Mouse (Mus musculus): ENCODE measurements around the gene Adamtsl2.
A peak's percentile ranks its signal among the peaks of the same experiment; 100 is the strongest.

Gene Adamtsl2

DNA sequence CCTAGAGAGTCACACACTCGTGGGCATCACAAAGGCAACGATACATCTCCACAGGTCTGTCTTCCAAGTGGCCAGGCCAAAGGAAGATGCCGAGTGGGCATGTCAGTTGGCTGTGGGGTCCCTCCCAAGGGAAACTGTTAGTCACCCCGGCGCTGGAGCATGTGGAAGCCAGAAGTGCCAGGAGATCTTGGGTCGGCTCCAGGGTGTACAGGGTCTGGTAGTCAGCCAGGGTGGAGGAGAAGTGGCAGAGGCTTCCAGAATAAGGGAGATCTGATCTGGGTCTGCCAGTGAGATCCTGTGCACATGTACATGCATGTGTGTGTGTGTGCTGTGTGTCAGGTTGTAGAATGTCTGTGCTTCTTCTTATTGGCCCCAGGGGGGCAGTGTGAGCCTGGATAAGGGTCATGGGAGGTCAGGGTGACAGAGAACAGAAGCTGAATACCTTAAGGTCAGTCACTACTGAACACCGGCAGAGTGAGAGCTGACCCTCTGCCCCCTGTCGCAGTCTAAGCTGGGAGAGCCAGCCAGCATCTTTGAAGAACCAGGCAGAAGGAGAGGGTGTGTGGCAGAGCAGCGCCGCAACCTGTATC is 1.4 kb upstream of the Adamtsl2 start:
- peak; percentile 65 for DNase-seq

DNA sequence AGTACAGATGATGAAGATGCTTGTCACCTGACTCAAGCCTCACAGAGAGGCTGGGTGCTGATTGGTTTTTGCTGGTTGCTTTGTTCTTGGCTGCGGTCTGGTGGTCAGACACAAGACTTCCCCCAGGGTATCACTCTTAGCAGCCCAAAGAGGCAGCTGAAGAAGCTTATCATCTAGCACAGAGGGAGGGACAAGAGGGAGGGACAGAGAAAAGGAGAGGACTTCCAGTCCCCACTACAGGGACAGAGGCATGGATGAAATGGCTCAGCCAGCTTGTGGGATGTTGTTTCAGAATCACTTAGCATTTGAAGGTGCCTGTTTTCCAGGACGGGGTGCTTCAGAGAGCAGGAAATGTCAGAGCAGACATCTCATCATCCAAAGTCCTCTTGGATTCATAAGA is 867 bp upstream of the Adamtsl2 start:
- peak; percentile 31 for DNase-seq

DNA sequence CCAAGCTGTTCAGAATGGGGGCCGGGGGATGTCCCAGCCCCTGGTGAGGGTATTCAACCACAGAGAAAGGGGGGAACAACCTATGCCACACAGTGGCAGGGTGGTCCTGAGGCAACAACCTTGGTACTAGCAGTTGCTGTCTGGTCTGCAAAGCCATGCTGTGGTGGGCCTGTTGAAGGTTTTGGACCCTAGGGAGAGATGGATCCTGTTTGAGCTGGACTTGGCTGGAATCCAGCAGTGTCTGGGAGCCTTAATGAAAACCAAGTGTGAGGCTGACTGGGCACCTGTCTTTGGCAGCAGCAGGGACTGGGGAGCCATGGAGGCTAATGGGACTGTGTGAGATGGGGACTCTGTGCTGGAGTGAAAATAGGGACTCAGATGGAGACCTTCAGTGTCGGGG is 470 bp downstream of the Adamtsl2 start:
- DNase-seq = no peak

DNA sequence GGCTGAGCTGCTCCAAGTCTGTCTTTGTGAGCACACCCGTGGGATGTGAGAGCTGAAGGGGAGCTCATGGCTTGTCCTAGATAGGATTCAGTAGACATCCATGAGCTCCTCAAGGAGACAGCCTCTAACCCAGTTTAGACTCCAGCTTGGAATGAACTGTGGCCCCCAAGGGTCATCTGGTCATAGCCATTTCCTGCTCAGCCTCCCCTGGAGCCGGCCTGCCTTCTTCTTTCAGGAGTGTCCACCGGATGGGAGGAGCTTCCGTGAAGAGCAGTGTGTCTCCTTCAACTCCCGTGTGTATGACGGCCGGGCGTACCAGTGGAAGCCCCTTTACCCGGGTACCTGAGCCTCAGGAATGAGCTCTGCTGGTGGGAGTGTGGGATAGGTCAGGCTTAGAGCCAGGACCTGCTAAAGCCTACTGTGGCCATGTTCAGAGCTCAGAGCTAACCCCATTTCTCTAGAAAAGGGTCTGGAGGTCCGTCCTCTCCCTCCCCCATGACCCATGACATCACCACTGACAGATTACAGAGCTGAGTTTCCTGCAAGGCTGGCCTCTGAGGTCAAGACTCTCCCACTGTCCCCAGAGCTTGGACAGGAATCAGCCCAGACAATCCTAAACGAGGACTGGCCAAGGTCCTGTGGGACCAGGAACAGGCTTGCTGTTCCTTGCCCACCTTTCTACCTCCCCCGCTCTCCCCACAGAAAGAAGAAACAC is 4.7 kb downstream of the Adamtsl2 start:
- DNase-seq = no peak

DNA sequence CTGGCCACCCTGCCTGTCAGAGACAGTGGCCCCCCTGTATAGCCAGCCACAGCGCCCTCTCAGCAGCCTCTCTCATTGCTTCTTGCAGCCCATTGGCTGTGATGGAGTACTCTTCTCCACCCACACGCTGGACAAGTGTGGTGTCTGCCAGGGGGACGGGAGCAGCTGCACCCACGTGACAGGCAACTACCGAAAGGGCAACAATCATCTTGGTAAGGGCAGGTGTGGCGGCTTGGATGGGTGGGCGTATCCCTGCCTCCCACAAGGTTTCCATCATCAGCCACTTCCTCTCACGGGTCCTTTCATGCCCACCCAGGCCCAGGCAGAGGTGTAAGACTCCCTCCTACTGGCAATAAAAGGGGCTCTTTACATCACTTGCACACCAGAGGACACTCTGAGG is 5.8 kb downstream of the Adamtsl2 start:
- DNase-seq = peak; percentile 71

DNA sequence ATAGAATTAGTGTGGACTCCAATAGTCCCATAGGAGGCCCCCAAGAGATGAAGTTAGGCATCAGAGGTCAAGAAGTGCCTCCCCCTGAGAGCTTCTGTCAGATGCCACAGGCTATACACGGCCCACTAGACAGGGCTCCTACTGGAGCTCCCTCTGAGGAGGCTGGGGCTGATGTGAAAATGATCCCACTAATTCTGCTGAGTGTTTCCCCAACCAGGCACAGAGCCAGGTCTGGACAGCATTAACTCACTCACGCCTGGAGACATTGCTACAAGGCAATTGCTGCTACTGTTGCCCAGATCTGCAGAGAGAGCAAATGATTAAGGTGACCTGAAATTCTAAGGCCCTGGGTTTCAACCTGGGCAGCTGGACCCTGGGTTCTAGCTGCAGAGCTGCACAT is 6.6 kb downstream of the Adamtsl2 start:
- DNase-seq = no peak

DNA sequence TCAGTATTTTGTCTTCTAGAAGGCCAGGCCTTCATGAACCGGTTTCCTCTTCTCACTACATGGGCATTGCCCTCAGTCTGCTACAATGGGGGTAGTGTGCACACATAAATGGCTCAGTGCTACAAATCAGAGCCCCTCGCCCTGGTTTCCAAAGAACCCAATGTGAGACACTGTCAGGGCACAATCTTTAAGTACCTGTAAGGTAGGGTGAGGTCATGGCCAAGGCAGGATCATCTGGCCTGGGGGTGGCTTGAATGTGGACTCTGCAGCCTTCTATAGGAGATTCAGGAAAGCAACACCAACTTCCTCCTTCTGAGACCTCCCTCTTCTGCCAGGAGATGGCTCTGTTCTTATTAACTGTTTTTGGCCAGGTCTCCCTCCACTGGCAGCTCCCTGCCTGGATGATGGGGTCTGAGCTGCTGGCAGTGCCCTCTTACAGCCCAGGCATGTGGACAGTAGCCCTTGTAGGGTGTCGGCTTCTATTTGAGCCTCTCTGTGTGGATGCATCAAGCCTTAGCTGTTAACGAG is 7.4 kb downstream of the Adamtsl2 start:
- DNase-seq = no peak

DNA sequence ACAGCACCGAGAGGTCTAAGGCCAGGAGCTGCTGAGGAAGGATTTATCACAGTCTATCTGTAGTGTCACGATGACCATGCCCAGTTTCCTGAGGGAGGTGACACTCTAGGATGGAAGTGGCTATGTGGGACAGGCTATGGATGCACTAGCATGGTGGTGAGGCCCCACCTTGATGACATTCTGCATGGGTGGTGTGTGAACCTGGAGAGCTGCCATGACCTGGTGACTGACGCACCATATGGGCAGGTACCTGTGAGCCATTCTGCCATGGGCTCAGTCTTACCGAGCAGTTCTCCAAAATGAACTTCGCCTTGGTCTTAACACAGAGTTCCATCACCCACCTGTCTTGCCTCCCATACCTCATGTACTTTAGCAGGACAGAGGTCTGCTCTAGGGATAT is 8.4 kb downstream of the Adamtsl2 start:
- no peak for DNase-seq

DNA sequence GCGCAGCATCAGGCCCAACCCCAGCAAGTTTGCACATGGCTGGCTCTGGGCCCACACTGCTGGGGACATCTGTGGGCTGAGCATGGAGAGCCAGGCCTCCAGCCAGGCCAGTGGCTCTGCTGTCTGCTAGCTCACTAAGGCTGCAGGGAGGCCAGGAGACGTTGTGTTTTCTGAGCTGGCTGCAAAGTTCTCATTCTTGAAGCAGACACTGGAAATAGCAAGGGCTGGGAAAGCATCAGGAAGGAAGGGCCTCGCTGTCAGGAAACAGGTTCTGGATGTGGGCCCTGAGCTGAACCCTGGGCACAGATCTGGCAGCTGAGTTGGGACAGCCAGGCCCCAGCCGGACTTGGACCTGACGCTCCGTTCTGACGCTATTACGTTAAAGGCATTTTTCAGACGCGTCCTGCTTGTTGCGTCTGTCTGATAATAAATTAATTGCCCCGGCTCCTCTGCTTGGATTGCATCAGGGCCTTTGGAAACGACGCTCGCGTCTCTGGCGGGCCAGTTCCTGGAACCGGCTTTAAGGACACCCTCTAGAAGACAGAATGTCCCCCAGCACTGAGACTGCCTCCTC is 9.0 kb downstream of the Adamtsl2 start:
- DNase-seq = no peak

DNA sequence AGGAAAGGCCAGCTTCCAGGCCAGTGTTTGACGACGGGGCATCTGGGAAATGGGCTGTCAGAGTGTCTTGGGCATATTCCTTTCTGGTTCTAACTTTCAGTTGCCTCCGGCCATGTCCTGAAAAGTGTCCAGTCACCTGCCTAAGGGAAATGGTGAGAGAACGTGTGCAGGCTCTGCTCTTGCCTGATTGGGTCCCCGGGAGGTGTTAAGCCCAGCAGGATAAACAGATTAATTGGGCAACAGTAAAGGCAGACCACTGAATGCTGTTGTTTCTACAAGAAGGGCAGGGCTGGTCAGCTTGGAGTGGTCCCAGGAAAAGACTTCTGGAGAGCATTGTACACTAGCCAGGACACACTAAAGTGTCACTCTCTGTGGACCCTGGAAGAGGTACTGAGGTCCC is 9.5 kb downstream of the Adamtsl2 start:
- no peak for DNase-seq

DNA sequence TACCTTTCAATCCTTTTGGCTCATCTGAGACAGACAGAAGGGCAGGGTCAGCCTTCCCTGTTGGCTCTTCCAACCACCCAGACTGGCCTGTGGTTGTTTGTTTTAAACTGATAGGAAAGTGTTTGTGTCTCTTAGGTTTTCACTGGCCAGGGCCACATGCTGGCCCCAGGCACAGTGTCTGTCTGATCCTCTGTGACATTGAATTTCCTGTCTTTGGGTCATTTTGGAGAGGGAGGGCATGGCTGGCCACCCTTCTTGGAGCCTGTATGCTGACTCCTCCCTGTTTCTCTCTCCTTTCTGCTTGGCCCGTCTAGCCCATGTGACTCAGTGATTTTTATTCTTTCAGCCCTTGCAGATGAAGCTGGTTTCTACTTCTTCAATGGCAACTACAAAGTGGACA is 10.1 kb downstream of the Adamtsl2 start:
- DNase-seq = no peak

DNA sequence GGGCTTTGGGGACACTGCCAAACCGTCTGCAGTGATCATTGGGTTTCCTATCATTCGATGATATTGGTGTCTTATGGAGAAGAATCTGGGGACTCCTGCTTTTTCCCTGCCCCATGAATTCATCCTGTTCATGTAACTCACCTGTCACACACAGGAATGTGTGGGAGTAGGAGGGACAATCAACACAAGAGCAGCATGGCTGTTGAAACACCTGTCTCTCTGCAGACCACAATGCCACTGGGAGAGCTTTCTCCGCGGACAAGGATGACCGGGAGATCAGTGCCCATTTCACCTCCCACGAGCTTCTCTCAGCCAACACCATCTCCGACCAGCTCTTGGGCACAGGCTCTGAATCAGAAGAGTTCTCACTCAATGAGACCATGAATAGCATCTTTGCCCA is 16.0 kb downstream of the Adamtsl2 start:
- no peak for DNase-seq

DNA sequence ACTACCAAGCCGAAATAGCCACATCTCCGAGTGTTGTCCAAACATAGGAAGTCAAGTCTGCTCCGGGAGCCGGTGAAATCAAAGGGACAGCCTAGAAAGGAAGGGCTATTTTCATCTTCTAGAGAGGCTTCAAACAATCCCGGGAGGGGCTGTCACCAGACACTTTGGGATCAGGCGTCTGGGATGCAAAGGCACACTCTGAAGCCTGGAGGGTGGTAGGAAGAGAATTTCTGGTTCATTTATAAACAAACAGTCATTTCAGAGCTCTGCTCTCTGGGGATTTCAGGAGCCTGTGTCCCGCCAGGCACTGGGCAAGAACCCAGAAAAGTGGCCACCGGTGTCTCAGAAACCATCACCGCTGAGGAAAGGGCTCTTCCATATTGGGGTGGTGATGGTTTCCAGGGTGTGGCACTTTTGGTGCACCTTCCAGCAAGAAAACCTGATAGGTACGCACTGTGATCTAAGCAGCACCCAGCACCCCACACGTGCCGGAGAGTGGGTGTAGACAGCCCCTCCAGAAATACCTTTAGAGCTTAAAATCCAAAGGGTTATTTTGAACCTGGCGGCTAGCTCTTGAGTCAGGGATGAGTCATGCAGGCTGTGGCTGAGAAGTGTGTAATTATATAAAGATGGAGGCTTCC is 17.3 kb downstream of the Adamtsl2 start:
- DNase-seq = no peak

DNA sequence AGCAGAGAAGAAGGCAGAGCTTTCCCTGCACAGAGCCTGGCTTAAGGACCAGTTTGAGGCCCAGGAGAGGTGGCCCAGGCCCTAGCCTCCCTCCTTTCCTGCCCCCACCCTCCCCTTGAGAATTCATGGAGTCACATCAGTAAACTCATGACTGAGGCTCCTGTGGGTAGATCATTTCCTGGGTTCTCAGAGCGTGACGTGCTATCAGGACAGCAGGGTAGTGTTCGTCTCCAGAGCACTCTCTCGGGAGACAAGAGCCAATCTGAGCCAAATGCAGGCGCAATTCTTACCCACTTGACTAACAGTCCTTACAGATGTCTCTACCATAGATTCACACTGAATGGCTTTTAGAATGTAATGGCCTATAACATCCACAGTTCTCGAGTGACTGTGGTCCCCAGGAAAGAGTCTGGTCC is 18.1 kb downstream of the Adamtsl2 start:
- DNase-seq = no peak

DNA sequence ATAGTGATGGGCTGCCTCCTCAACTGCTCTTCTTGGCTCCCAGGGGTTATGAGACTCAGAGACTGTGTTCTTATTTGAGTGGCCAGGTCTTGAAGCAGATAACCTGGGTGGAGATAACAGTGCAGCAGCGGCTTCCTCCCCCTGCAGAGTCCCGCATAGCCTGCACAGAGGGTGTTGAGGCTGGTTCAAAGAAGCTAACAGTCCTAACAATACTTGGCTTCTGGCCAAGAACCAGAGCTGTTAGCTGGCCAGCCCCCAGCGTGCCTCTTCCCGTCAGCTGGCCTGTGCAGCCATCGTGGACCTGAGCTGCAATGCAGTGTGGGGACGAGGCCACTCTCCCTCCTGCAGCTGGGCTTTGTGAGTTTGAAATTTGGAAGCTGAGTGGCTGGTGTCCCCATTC is 18.6 kb downstream of the Adamtsl2 start:
- DNase-seq = no peak

DNA sequence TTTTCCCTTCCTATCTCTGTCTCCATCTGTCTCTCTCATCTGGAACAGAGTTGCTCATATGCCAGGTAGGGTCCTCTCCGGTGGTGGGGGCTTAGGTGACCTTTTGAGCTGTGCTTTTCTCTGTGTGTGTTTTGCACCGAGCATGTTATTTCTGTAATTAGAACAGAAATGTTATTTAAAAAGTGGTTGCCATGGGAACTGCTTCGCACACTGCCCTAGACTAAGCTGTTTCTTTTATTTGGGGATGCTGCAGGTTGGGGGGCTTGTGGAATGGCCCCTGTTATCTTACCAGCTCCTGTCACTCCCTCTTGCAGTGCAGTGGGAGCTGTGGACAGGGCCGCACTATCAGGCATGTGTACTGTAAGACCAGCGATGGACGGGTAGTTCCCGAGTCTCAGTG is 24.4 kb downstream of the Adamtsl2 start:
- DNase-seq = no peak

DNA sequence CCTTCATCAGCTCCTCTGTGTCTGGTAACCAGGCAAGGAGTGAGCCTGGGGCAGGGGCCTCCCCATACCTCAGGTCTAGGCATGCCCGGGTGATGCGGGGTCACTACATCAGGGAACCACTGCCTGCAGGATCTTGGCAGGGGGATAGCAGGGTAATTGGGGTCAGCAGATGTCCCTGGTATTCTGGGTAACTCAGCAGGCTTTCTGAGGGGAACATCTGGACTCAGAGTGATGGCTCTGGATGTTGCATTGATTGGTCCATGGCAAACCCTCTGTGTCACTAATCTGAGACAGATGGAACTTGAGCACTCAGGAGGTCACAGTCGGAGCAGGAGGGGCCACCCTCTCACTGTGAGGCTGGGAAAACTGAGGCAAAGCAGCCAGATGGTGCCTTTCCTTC is 27.6 kb downstream of the Adamtsl2 start:
- no peak for DNase-seq

DNA sequence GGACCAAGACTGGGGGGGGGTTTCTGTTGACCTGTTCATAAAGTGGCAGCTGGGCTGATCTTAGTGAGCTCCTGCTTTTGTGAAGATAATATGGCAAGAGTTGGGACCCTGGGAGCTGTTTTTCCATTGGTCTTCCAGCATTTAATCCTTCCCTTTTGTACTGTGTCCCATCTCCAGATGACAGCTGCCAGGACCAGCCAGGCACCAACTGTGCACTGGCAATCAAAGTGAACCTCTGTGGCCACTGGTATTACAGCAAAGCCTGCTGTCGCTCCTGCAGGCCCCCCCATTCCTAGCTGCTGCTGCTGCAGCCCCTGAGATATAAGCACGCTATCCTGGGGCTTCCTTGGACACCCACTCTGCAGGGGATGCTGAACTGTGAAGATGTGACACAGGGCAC is 29.0 kb downstream of the Adamtsl2 start:
- DNase-seq = no peak

DNA sequence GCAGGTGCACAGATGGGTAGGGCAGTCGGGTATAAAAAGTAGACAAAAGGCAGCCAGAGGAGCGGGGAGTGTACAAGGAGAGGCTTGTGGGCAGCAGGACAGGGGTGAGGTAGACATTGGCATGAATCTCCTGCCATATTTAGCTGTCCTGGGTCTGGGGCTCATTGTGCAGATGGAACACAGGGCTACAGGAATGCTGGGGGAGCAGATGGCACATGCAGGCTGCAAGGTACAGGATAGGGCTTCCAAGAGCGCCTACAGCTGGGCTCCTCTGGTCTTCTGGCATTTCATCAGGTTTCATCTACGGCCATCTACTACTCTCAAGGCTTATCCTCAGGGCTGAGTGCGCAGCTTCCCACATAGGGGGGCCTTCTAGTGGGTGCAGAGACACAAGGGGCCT is 29.9 kb downstream of the Adamtsl2 start:
- DNase-seq = no peak

DNA sequence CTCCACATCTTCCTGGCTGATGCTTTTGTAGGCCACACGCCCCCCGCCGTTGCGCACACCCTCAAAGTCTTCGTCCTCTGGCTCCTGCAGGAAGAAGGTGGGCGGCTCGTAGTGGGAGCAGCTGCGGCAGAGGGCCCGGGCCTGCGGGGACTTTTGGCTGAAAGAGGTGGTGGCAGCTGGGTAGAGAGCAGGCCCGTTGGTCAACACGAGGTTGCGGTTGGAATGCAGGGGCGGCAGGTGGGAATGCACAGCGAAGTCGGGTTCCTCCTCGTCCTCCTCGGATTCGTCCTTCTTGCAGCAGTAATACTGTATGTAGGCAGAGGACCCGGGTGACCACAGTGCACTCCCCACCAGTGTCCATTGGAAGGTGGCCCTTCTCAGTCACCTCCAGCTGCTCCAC is 33.4 kb downstream of the Adamtsl2 start:
- no peak for DNase-seq

DNA sequence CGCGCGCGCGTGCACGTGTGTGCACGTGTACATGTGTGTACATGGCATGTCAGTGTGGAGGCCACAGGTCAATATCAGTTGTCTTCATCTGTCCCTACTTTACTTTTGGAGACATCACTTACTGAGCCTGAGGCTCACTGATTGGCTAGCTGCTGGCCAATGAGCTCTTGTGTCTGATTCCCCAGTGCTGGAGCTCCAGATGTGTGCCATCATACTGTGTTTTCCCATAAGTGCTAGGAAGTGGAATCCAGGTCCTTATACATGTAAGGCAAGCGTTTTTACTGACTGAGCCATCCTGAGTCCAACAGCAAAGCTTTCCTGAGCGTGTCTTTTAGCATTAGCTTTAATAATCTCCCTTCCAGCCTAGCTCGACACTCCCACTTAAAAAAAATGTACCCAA is 35.0 kb downstream of the Adamtsl2 start:
- no peak for DNase-seq

DNA sequence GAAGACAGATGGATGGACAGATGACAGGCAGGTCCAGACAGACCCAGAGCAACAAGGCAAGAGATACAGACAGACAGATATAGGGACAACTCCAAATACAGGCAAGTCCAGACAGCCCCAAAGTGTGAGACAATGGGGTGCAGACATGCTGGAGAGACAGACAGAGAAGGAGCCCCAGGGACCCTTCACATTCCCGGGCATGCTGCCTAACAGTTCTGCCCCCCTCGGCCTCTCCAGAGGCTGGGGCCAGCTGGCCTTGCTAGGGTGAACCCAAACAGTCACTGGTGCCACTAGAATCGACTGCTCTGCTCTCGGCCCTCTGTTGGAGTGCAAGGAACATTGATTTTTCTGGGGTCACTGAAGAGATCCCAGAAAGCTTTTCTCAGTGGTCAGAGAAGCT is 39.3 kb downstream of the Adamtsl2 start:
- DNase-seq = no peak

DNA sequence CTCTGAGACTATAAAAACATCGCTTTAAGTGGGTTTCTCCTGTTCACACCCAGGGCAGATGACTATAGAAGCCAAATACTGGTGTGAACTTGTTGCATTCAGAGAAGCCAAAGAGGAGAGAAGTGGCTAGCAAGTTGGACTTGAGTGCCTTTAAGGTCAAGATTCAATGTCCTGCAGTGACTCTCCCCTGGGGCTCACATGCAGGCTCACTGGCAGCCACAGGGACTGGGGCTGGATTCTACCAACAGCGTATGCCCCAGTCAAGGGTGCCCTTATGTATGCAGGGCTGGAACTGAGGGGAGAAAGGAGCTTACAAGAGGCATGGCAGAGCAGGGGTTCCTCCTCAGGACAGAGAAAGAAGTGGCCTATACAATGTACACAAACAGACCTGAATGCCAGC is 40.6 kb downstream of the Adamtsl2 start:
- DNase-seq = no peak

DNA sequence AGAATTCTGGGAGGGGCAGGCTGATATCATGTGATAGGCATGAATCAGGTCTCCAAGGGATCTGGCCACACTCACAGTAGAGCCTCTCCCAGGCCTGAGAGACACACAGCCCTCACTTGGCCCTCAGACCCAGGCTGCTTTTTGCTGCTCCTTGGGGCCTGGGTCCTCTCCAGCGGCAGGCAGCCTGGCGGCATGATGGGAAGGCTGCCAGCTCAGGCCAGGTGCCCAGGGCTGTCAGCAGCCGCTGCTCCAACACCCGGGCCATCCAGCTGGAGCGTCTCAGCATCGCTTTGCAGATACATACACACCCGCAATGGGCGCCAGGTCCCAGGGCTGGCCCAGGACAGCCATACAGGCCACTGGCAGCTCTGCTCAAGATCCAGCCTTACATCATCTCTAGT is 41.1 kb downstream of the Adamtsl2 start:
- DNase-seq = peak; percentile 67

Data from thymus, postnatal 14 days (tissue).